Mouse (Mus musculus) liver, embryonic 13.5 days (tissue): ENCODE measurements at regions not wholly inside any gene's neighbourhood (a gene's known extent, or its start where the extent isn't known, plus 50 kb on each side); places are given as distances from the start of the nearest gene placed in this dataset.

Source experiments
- ATAC-seq: fragments of 200-750 bp; cut with Nextera tagmentation; 2 replicates; pipeline ENCODE4 v1.8.0; 2017; ENCODE audit warnings: low read depth, mild to moderate bottlenecking, moderate number of reproducible peaks, moderate library complexity
- DNase-seq: peaks from one replicate; pipeline ENCODE4 v3.0.0; 2022
- H3K27ac ChIP-seq: fragments of 300-500 bp; sonication (generic); 2 replicates; pipeline ENCODE4 v1.5.1; 2015; ENCODE audit warnings: moderate library complexity, mild to moderate bottlenecking, inconsistent platforms
- H3K27me3 ChIP-seq: fragments of 300-500 bp; sonication (generic); 2 replicates; pipeline ENCODE4 v1.6.1; 2015; ENCODE audit warnings: mild to moderate bottlenecking, inconsistent platforms
- H3K36me3 ChIP-seq: fragments of 300-500 bp; sonication (generic); 2 replicates; pipeline ENCODE4 v1.6.1; 2015; ENCODE audit warnings: mild to moderate bottlenecking, inconsistent platforms
- H3K4me1 ChIP-seq: fragments of 300-500 bp; sonication (generic); replicated peaks from 2 replicates; pipeline ENCODE4 v1.6.1; 2015; ENCODE audit warnings: inconsistent platforms
- H3K4me2 ChIP-seq: fragments of 300-500 bp; sonication (generic); 2 replicates; pipeline ENCODE4 v1.6.1; 2015; ENCODE audit warnings: inconsistent platforms, mild to moderate bottlenecking, moderate library complexity
- H3K4me3 ChIP-seq: fragments of 300-500 bp; sonication (generic); replicated peaks from 2 replicates; pipeline ENCODE4 v1.5.1; 2015; ENCODE audit warnings: mild to moderate bottlenecking, inconsistent platforms
- H3K9ac ChIP-seq: fragments of 300-500 bp; sonication (generic); 2 replicates; pipeline ENCODE4 v1.6.1; 2015; ENCODE audit warnings: mild to moderate bottlenecking, inconsistent platforms
- H3K9me3 ChIP-seq: fragments of 300-500 bp; sonication (generic); replicated peaks from 2 replicates; pipeline ENCODE4 v1.6.1; 2016; ENCODE audit warnings: inconsistent platforms
- WGBS: fragments of 180-500 bp; shearing (Covaris S2); methylation state at CpG from one replicate; pipeline ENCODE4 v1.1.7; 2015; ENCODE audit not compliant: insufficient replicate concordance; 5-methylcytosine and 5-hydroxymethylcytosine counted together

GRCm38 (mm10) chr9:47133454-47133853 is 134.9 kb downstream of the Gm4791 start:
- H3K9ac ChIP-seq: no peak overlapping the region; the same call in 1 of the 2 replicates
- DNase-seq: no peak
- H3K4me2 ChIP-seq: peak overlapping the region; percentile 50
- H3K27ac ChIP-seq: peak overlapping the region; percentile 58
- H3K36me3 ChIP-seq: no peaks in the 10 kb centered on the region
- no peaks in the 10 kb centered on the region for H3K9me3 ChIP-seq
- H3K27me3 ChIP-seq: no peaks in the 10 kb centered on the region
- WGBS: 79% methylated on average over 5 of the region's 5 CpGs
- H3K4me3 ChIP-seq: 0 out of 2 replicates have a peak overlapping the region, but pooled peaks have one; percentile 4
- peaks cover 37% of the 10 kb centered on the region for H3K4me1 ChIP-seq
- peak; percentile 72 for ATAC-seq

- ATAC-seq: peak; percentile 94
- no peaks in the 10 kb centered on the region for H3K27me3 ChIP-seq
- H3K4me3 ChIP-seq: 0 out of 2 replicates have a peak overlapping the region, but pooled peaks have one; percentile 4
- 28% methylated on average over 8 of the region's 8 CpGs for WGBS
- peak overlapping the region; percentile 50 for H3K4me2 ChIP-seq
- no peak overlapping the region; the same call in 1 of the 2 replicates for H3K9ac ChIP-seq
- H3K9me3 ChIP-seq: no peaks in the 10 kb centered on the region
- peaks cover 37% of the 10 kb centered on the region for H3K4me1 ChIP-seq
- H3K36me3 ChIP-seq: no peaks in the 10 kb centered on the region
- H3K27ac ChIP-seq: peak overlapping the region; percentile 58
- peak; percentile 70 for DNase-seq
These were observed 135.3 kb downstream of the Gm4791 start for GRCm38 (mm10) chr9:47133873-47134272.

GRCm38 (mm10) chr9:47134479-47134878 is 135.9 kb downstream of the Gm4791 start:
- Histone ChIP-seq H3K27me3 (no peaks in the 10 kb centered on the region), H3K9me3 (no peaks in the 10 kb centered on the region), H3K27ac (peak overlapping the region; percentile 57; the same call in 1 of the 2 replicates), H3K9ac (no peak overlapping the region), H3K4me2 (peak overlapping the region; percentile 50), H3K4me1 (peaks cover 37% of the 10 kb centered on the region), H3K4me3 (no peak overlapping the region), H3K36me3 (no peaks in the 10 kb centered on the region)
- WGBS: 52% methylated on average over 4 of the region's 4 CpGs
- ATAC-seq: peak; percentile 54; the same call in 1 of the 2 replicates
- DNase-seq: peak; percentile 63

GRCm38 (mm10) chr9:47136641-47137040 is 138.1 kb downstream of the Gm4791 start:
- H3K9ac ChIP-seq: no peak overlapping the region
- no peak overlapping the region for H3K4me2 ChIP-seq
- H3K27me3 ChIP-seq: no peaks in the 10 kb centered on the region
- no peaks in the 10 kb centered on the region for H3K36me3 ChIP-seq
- H3K4me1 ChIP-seq: peaks cover 43% of the 10 kb centered on the region
- DNase-seq (no peak), ATAC-seq (no peak)
- 82% methylated on average over 5 of the region's 5 CpGs for WGBS
- no peak overlapping the region for H3K4me3 ChIP-seq
- no peaks in the 10 kb centered on the region for H3K9me3 ChIP-seq
- no peak overlapping the region for H3K27ac ChIP-seq

- no peak for ATAC-seq
- H3K9ac ChIP-seq: no peak overlapping the region
- WGBS: 76% methylated on average over 7 of the region's 7 CpGs
- H3K4me1 ChIP-seq: no peaks in the 10 kb centered on the region
- H3K27me3 ChIP-seq: no peaks in the 10 kb centered on the region
- no peak for DNase-seq
- no peak overlapping the region for H3K4me3 ChIP-seq
- H3K9me3 ChIP-seq: no peaks in the 10 kb centered on the region
- H3K27ac ChIP-seq: no peak overlapping the region
- no peaks in the 10 kb centered on the region for H3K36me3 ChIP-seq
- H3K4me2 ChIP-seq: no peak overlapping the region
These were observed 154.9 kb downstream of the Gm4791 start for GRCm38 (mm10) chr9:47153471-47153870.

GRCm38 (mm10) chr9:47165480-47166131 is 167.1 kb downstream of the Gm4791 start:
- Histone ChIP-seq H3K36me3 (no peaks in the 10 kb centered on the region), H3K4me3 (no peak overlapping the region), H3K27me3 (no peaks in the 10 kb centered on the region), H3K27ac (no peak overlapping the region), H3K4me2 (no peak overlapping the region), H3K9me3 (no peaks in the 10 kb centered on the region), H3K4me1 (no peaks in the 10 kb centered on the region), H3K9ac (no peak overlapping the region)
- 53% methylated on average over 8 of the region's 8 CpGs for WGBS
- DNase-seq (no peak), ATAC-seq (no peak)

DNA sequence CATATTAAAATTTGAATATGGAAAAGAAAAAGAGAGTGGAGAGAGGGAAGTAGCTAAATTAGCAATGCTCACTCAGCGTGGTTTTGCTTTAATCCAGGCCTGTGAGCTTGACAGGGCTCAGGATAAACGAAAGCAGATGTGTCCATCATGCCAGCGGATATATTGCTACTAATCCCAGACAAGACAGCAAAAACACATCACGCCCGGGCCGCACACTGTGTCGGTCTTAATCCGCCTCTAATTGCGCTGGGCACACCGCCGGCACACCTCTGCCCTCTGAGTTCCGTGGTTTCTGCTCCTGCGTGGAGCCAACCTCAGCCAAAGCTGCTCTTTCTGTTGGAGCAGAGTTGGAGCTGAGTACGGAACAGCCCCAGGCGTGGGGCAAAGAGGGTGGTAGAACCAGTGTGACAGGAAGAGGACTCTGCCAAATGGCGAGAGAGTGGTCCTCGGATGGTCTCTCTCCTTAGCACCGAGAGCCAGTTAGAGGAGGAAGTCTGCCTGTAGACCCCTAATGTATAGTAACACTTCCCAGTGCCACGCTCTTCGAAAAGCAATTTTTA is 169.2 kb downstream of the Gm4791 start:
- Histone ChIP-seq H3K9me3 (no peaks in the 10 kb centered on the region), H3K27me3 (no peaks in the 10 kb centered on the region), H3K4me2 (no peak overlapping the region), H3K27ac (no peak overlapping the region), H3K4me1 (no peaks in the 10 kb centered on the region), H3K4me3 (no peak overlapping the region), H3K9ac (no peak overlapping the region), H3K36me3 (no peaks in the 10 kb centered on the region)
- no peak for ATAC-seq
- DNase-seq: no peak
- 65% methylated on average over 20 of the region's 20 CpGs for WGBS

DNA sequence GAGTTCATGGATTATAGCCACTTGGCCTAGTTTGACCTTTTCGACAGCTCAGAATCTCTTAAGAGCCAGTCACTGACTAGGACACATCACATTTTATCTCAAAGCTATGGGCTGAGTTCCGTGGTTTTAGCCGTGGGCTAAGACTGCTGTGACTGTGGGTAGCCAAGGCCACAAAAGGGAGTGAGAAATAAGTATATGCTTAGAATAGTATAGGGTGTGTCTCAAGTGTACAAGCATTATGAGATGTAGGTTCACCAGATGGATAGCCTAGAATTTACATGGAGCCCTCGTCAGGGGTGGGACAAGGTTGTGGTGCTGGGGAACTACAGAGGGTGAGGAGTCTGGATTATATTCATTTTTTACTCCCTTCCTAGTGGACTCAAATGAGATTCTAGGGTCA is 177.5 kb downstream of the Gm4791 start:
- Histone ChIP-seq H3K36me3 (no peaks in the 10 kb centered on the region), H3K27me3 (no peaks in the 10 kb centered on the region), H3K9me3 (no peaks in the 10 kb centered on the region), H3K9ac (no peak overlapping the region), H3K4me1 (no peaks in the 10 kb centered on the region), H3K4me3 (no peak overlapping the region), H3K4me2 (no peak overlapping the region), H3K27ac (no peak overlapping the region)
- DNase-seq: no peak
- WGBS: 61% methylated on average over 4 of the region's 4 CpGs
- no peak for ATAC-seq

- DNase-seq (no peak), ATAC-seq (no peak)
- Histone ChIP-seq H3K27me3 (no peaks in the 10 kb centered on the region), H3K27ac (no peak overlapping the region), H3K4me2 (no peak overlapping the region), H3K36me3 (no peaks in the 10 kb centered on the region), H3K9ac (no peak overlapping the region), H3K4me3 (no peak overlapping the region), H3K4me1 (no peaks in the 10 kb centered on the region), H3K9me3 (no peaks in the 10 kb centered on the region)
- WGBS: 37% methylated on average over 3 of the region's 3 CpGs
These were observed 219.6 kb downstream of the Gm4791 start for GRCm38 (mm10) chr9:47218101-47218500.

- H3K9ac ChIP-seq: no peak overlapping the region
- no peaks in the 10 kb centered on the region for H3K27me3 ChIP-seq
- no peak overlapping the region for H3K27ac ChIP-seq
- no peak for ATAC-seq
- H3K36me3 ChIP-seq: no peaks in the 10 kb centered on the region
- H3K4me3 ChIP-seq: no peak overlapping the region
- no peak overlapping the region for H3K4me2 ChIP-seq
- 42% methylated on average over 2 of the region's 2 CpGs for WGBS
- no peaks in the 10 kb centered on the region for H3K4me1 ChIP-seq
- H3K9me3 ChIP-seq: no peaks in the 10 kb centered on the region
- DNase-seq: no peak
These were observed 225.0 kb downstream of the Gm4791 start for GRCm38 (mm10) chr9:47223536-47223935.

DNA sequence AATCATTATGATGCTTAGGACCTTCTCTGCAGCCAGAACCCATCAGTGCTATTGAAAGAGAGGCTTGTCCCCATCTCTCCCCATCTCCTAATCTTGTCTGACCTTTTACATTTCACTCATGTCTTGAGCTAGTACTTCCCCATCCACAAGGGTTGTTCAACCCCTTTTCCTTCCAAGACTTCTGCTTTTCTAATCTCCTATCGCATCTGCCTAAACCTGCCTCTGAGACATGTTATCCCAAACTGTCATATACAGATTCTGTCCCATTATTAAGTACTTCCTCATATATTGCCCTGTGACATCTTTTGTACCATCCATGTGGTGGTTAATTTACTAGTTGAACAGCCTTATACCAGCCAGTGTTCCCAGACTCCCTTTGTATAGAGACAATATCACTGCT is 225.7 kb downstream of the Gm4791 start:
- DNase-seq (no peak), ATAC-seq (no peak)
- no peaks in the 10 kb centered on the region for H3K4me1 ChIP-seq
- no peak overlapping the region for H3K4me3 ChIP-seq
- no peaks in the 10 kb centered on the region for H3K36me3 ChIP-seq
- H3K9me3 ChIP-seq: no peaks in the 10 kb centered on the region
- H3K9ac ChIP-seq: no peak overlapping the region
- H3K4me2 ChIP-seq: no peak overlapping the region
- H3K27me3 ChIP-seq: no peaks in the 10 kb centered on the region
- WGBS: 12% methylated on average over 1 of the region's 1 CpGs
- H3K27ac ChIP-seq: no peak overlapping the region
